Mouse (Mus musculus) embryonic stem cell, embryonic (primary cell): ENCODE results near the gene Slc11a2.
"Not testable (repeated sequence)": the region's sequence is repeated elsewhere in the genome, so short reads cannot be mapped to it uniquely, and the experiment has no call there.

Experiments used
- CTCF ChIA-PET, 4 experiments: fragments of 300-600 bp in 2 of 4; fragments of 350-600 bp in 2 of 4; sonication (Branson Sonifier 250); formaldehyde crosslinking; loops; one replicate each; lab custom pipeline; 2022; ENCODE audit warnings: inconsistent platforms in 2 of 4; lab: Charles Lee
- POLR2A ChIA-PET, 4 experiments: fragments of 300-600 bp in 2 of 4; fragments of 350-600 bp in 2 of 4; sonication (Branson Sonifier 250); formaldehyde crosslinking; loops; one replicate each; lab custom pipeline; 2022; ENCODE audit warnings: antibody characterized with exemption in 4 of 4, inconsistent platforms in 1 of 4; lab: Charles Lee

Slc11a2 gene

DNA sequence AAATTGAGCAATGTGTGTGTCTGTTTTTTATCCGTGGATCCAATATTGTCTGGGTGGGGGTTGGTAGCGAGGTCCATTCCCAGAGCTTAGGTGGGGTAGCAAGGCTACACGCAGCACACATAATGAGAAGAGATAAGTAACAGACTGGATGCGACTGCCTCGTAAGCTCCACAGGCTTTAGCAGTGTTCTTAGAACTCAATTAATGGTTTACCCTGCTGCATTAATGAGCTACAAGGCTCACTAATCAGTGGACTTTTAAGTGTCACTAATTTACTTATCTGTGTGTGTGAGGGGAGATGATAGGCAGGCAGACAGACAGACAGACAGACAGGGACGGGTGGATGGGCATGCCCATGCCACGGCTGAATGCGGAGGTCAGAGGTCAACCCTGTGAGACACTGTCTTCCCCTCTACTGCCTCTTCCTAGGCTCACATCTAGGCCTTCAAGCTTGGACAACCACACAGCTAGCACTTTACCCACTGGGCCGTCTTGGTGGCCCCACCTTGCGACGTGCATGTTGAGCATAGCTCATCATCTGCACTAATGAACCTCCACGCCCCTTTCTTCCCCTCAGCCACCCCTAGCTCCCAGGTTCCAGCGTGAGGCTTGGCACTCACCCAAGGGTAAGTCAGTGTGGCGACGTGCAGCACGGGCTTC, 24.2 kb downstream of the Slc11a2 start:
- CTCF ChIA-PET = interaction anchor here in 3 of 4 experiments (0.6 to 1.7 kb wide), 5 partner anchors 26 to 362 kb away, joined by 3 to 5 read pairs (median 4); partner anchors contain the start of gene Dip2b (in 1 of the 3)
- POLR2A ChIA-PET = interaction anchor here in 2 of 4 experiments (0.6 to 2.3 kb wide), 12 partner anchors 9 to 317 kb away, joined by 3 to 6 read pairs (median 3); partner anchors contain the start of genes Gm5475 (in 1 of the 2) and Pou6f1 (in 1 of the 2)

DNA sequence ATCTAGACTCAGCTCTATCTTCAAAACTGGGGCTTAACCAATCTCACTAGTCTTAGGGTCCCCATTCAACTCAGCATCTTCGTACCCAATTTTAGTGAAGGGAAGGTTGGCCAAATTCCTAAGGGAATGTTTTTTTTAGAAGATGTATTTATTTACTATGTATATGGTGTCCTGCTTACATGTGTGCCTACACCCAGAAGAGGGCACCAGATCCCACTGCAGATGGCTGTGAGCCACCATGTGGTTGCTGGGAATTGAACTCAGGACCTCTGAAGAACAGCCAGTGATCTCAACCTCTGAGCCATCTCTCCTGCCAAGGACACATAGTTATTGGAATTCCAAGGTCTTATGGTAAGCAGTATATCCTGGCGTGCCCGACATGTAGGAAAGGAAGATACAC, 29.3 kb downstream of the Slc11a2 start:
- ChIA-PET POLR2A (interaction anchor here in 2 of 4 experiments (1.1 to 3.3 kb wide), 2 partner anchors 10 to 304 kb away, joined by 3 to 14 read pairs; no protein-coding TSS in a partner anchor), CTCF (interaction anchor here in 2 of 4 experiments (0.5 to 1.5 kb wide), 3 partner anchors 62 to 288 kb away, joined by 3 to 5 read pairs (median 4); no protein-coding TSS in a partner anchor)

DNA sequence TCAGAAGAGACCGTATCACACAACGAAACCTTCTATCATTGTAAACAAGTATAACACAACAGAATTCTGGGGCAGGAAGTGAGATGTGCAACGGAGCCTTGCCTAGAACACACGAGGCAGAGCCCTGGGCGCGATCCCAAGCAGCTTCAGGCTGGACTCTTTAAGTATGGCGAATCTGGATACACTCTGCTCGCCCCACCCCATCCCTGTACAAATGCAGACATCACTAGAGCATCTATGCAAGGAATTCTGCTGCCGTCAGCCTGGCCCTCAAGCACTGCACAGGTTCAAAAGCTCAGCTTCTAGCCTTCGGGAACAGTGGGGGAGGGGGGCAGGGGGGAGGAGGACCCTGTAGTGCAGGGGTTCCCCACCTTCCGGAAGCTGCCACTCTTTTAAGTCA, 31.9 kb downstream of the Slc11a2 start:
- ChIA-PET CTCF (interaction anchor here (0.6 to 1.1 kb wide), 7 partner anchors 18 to 348 kb away, joined by 3 to 6 read pairs (median 3); no protein-coding TSS in a partner anchor), POLR2A (interaction anchor here in 3 of 4 experiments (0.5 to 3.3 kb wide), 14 partner anchors 9 to 221 kb away, joined by 3 to 14 read pairs (median 4); no protein-coding TSS in a partner anchor)

DNA sequence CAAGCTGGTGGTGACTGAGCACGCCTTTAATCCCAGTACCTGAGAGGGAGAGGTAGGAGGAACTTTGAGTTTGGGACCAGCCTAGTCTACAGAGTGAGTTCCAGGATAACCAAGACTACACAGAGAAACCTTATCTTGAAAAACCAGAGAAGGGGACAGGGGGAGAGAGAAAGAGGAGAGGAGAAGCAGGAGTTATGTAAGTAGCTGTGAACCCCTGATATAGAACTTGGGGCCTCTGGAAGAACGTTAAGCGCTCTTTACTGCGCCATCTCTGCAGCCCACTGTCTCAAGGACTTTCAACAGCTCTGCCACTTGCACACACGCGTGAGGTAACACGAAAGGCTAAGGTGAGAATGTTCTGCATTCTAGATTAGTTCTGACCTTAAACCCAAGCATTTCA, 33.3 kb downstream of the Slc11a2 start:
- ChIA-PET POLR2A (interaction anchor here in 3 of 4 experiments (1.0 to 1.7 kb wide), 3 partner anchors 10 to 122 kb away, joined by 3 to 5 read pairs (median 4); no protein-coding TSS in a partner anchor), CTCF (interaction anchor here in 3 of 4 experiments (0.5 to 1.9 kb wide), 4 partner anchors 17 to 66 kb away, joined by 3 to 7 read pairs (median 4); no protein-coding TSS in a partner anchor)

DNA sequence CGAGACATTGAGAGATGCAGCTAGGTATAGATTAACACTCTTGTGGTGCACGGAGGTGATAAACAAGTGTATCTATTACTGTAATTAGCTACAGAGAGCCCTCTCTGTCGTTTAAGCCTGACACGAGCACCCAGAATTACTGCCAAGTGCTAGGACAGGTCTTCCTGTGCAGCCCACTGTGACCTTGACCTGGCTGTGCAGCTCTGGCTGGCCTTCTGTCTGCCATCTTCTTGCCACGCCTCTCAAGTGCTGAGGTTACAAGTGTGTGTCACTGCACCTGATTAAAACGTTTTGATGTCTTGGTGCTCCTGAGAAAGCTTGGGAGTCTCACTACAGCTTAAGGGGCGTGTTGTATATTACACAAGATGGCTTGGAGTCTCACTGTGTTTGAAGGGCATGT, 33.8 kb downstream of the Slc11a2 start:
- CTCF ChIA-PET = interaction anchor here in 2 of 4 experiments (0.5 to 1.9 kb wide), 2 partner anchors 16 to 57 kb away, joined by 5 to 7 read pairs; no protein-coding TSS in a partner anchor
- POLR2A ChIA-PET = interaction anchor here in 3 of 4 experiments (0.9 to 1.0 kb wide), 3 partner anchors 104 to 157 kb away, joined by 3 to 4 read pairs (median 3); no protein-coding TSS in a partner anchor

DNA sequence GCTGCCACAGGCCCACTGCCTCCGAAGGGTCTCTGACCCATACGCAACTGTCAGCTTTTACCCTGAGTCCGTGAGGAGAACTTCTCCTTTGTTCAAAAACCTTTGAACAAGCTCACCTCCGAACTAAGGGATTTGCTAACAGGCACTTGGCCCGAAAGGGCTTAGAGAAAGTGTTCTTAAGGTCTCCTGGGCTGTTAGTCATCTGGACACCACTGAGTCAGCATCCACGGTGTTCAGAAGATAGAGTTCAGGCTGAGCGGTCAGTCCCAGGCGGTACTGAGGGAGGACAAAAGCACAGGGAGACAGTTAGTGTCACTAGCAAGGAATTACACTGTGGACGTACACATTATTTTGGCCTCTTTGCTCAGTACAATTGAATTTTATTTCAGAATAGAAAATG, 36.0 kb downstream of the Slc11a2 start:
- ChIA-PET POLR2A (no interaction called here), CTCF (interaction anchor here in 1 of 4 experiments (0.5 kb wide), 1 partner anchor 774 kb away, joined by 3 read pairs; no protein-coding TSS in a partner anchor)

DNA sequence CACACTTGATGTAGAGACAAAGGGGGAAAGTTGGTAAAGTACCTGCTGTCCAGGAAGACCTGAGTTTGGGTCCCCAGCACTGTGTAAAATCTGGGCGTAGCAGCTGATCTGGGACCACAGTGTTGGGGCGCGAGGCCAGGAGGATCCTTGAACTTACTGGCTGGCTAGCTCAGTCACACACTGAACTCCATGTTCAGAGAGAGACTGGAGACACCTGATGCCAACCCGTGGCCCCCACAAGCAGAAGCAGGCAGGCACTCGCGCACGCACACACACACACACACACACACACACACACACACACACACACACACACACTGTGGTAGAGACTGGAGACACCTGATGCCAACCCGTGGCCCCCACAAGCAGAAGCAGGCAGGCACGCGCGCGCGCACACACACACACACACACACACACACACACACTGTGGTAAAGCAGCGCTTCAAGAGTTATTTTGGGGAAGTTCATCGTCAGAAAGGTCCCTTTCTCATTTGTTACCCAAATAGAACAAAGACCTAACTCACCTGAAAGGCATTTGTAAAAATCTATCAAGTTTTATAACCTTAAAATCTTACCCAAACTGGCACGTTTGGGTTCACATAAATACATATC, 36.5 kb downstream of the Slc11a2 start:
- POLR2A ChIA-PET = interaction anchor here (0.5 to 1.3 kb wide), 5 partner anchors 9 to 624 kb away, joined by 3 to 4 read pairs (median 3); no protein-coding TSS in a partner anchor
- CTCF ChIA-PET = interaction anchor here (0.5 to 3.9 kb wide), 6 partner anchors 14 to 774 kb away, joined by 3 to 15 read pairs (median 4); no protein-coding TSS in a partner anchor

DNA sequence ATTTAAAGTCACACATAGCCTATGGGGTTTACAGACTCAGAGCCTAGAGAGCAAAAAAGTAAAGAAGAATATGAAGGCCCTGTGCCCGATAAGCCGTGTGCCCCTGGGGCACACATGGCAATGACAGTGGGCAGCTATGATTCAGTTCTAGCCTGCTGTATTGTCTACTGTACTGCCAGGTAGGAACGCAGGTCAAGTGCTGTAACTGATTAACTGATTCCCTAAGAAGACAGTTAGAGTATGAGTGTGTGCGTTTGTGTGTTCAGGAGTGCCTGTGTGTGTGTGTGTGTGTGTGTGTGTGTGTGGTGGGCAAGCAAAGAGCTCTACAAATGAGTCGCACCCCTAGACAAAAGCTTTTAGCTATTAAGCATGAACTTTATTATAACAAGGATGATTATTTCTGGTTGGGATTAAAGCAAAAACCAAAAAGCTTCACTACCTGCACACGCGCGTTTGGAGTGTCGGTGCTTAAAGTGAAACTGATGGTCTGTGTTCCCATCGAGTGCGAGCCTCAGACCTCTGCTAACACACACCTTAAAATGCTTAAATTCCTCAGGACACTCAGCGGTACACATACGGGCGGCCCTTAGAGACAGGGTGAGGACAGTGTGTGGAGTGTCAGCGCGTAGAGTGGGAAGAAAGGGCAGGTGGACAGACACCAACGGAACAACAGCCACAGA, 37.2 kb downstream of the Slc11a2 start:
- ChIA-PET POLR2A (interaction anchor here (0.5 to 1.3 kb wide), 6 partner anchors 10 to 624 kb away, joined by 3 to 4 read pairs (median 3); no protein-coding TSS in a partner anchor), CTCF (interaction anchor here in 3 of 4 experiments (0.6 to 3.9 kb wide), 6 partner anchors 13 to 261 kb away, joined by 3 to 15 read pairs (median 4); no protein-coding TSS in a partner anchor)

DNA sequence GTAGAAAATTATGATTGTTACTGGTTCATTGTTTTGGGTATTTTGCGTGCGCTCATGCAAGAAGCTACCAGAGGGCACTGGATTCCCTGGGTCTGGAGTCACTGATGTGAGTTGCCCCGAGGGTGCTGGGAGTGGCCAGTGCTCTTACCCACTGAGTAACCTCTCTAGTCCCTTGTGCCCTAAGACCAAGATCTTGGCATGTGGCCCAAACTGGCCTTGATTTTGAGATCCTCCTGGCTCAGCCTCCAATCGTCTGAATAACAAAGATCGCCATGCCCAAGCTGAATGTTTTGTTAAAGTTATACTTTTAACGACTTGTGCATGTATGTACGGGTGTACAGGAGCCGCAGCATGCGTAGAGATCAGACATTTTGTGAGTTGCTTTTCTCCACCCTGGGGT, 39.2 kb downstream of the Slc11a2 start:
- POLR2A ChIA-PET = interaction anchor here in 2 of 4 experiments (0.6 to 2.2 kb wide), 4 partner anchors 9 to 238 kb away, joined by 3 to 5 read pairs (median 3); no protein-coding TSS in a partner anchor

DNA sequence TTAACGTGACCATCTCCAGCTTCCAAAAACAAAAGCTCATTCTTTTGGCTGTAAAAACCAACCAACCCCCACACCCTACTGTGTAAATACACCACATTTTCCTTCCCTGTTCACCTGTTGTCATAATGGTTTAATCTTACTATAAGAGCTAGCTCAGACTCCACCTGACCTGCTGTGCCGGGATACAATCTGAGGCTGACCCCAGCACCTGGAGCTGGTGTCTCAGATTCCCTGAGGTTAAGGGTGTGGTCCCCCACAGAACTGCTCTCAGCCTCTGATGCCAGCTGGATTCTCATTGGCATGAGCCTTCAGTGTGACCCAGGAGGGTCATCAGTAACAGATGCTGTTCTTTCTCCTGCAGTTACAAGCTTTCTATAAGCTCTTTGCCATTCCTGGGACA, 44.8 kb downstream of the Slc11a2 start:
- CTCF ChIA-PET = interaction anchor here in 3 of 4 experiments (0.6 to 1.5 kb wide), 3 partner anchors 46 to 86 kb away, joined by 3 to 6 read pairs (median 4); no protein-coding TSS in a partner anchor

More for the DNA sequence above, 39.2 kb downstream of the Slc11a2 start:
- CTCF ChIA-PET = interaction anchor here in 2 of 4 experiments (1.4 to 3.9 kb wide), 2 partner anchors 11 kb away, joined by 5 to 15 read pairs; no protein-coding TSS in a partner anchor

DNA sequence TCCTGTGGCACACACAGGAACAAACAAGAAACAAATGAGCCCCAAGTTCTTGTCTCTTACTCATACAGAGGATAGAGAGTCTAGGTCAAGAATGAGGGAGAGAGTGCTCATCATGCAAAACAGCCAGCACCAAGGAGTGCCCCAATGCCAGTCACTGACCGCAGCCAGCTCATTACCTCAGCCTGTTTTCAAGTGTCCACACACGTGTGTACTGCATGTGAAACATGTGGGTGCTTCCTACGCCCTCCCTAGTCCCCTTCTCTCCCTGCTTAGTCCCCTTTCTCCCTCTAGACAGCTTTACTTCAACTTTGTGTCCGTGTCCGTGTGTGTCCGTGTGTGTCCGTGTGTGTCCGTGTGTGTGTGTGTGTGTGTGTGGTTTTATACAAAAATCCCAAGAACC, 45.2 kb downstream of the Slc11a2 start:
- CTCF ChIA-PET = interaction anchor here in 3 of 4 experiments (0.6 to 1.5 kb wide), 3 partner anchors 46 to 86 kb away, joined by 3 to 6 read pairs (median 4); no protein-coding TSS in a partner anchor
- POLR2A ChIA-PET = interaction anchor here in 1 of 4 experiments (0.9 to 1.2 kb wide), 3 partner anchors 26 to 236 kb away, joined by 3 read pairs; partner anchors contain the start of gene Dazap2

More for the DNA sequence above, 44.8 kb downstream of the Slc11a2 start:
- POLR2A ChIA-PET = interaction anchor here in 2 of 4 experiments (0.6 to 1.2 kb wide), 4 partner anchors 13 to 235 kb away, joined by 3 to 8 read pairs (median 3); partner anchors contain the start of gene Dazap2 (in 1 of the 2)

DNA sequence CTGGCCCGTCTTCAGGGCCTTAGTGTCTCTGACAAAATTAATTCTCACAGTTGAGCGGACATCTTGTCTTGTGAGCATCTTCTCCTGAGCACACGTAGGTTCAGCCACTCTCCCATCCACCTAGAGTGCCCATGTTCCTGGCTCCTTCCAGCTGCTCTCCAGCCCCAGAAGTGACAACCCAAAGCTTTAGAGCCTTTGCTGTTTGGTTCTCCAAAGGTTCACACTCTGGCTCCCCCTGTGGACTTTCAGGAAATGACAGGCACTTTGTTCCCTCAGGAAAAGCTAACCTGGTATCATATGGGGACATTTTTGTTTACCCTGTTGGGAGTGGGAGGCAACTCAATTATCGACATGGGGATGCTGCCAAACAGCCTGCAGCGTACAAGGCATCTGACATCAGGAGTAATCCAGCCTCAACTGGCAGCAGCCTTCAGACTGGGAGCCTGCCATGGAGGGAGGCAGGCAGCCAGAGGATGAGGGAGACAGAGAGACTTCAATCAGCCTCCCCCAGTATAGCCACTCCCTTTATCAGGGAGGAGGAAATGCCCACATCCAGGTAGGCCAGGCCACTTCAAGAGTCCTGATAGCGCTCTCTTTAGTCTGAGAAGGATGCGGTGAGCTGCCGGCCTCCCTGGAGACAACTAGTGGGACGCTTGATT, 46.9 kb downstream of the Slc11a2 start:
- CTCF ChIA-PET, POLR2A ChIA-PET: not testable (repeated sequence)

DNA sequence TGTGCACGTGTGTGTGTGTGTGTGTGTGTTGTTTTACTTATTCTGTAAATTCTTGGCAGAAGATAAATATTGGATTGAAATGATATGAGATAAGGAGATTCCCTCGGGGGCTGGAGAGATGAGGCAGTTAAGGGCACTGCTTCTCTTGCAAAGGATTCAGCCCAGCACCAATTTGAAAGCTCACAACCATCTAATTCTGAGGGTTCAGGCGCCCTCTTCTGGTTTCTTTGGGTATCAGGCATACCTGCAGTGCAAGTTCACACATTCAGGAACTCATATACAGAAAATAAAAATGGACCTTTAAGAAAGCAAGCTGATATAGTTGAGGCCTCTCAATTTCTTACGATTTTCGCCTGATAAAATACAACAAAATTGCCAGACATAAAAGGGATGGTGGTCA, 49.8 kb downstream of the Slc11a2 start:
- CTCF ChIA-PET = interaction anchor here (0.5 to 3.0 kb wide), 62 partner anchors 11 to 722 kb away, joined by 3 to 15 read pairs (median 4); partner anchors contain the start of genes Dip2b (in 2 of the 4), Higd1c (in 2 of the 4), Gm5475 (in 1 of the 4) and Methig1 (in 1 of the 4)
- POLR2A ChIA-PET = interaction anchor here in 3 of 4 experiments (0.6 to 1.8 kb wide), 11 partner anchors 10 to 404 kb away, joined by 3 to 5 read pairs (median 4); no protein-coding TSS in a partner anchor

DNA sequence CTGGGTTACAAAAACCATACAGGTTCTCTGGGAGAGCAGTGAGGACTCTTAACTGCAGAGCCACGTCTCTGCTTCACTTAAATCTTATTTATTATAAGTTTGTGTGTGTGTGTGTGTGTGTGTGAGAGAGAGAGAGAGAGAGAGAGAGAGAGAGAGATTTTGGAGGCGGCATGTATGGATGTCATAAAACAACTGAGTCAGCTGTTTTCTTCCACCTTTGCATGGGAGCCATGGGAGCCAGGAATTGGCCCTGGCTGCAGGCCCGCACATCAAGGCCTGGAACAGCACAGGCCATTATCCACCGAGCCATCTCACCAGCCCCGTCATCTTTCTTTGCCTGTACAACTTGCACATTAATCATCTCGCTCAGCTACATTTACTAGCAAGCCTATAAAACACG, 57.8 kb downstream of the Slc11a2 start:
- ChIA-PET POLR2A (no interaction called here), CTCF (interaction anchor here in 2 of 4 experiments (0.6 to 0.7 kb wide), 3 partner anchors 37 to 59 kb away, joined by 3 to 9 read pairs (median 4); no protein-coding TSS in a partner anchor)

DNA sequence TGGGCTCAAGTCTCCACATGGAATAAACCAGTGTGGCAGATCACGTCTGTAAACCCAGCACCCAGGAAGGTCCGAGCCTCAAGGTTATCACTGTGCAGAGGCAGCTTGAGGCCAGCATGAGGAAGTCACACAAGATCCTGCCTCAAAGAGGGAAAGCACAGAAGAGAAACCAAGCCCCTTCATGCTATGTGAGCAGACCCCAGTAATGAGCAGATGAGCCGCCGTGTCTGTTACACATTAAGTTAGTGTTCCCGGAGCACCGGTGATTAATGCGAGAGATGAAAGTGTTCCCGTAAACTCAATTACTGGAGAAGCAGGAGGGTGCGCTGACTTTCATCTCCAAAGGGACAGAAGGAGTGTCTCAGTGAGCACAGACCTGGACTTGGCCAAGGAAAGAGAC, 58.9 kb downstream of the Slc11a2 start:
- POLR2A ChIA-PET = interaction anchor here in 1 of 4 experiments (0.6 kb wide), 1 partner anchor 318 kb away, joined by 3 read pairs; no protein-coding TSS in a partner anchor
- CTCF ChIA-PET = interaction anchor here in 1 of 4 experiments (0.6 kb wide), 1 partner anchor 214 kb away, joined by 3 read pairs; no protein-coding TSS in a partner anchor

DNA sequence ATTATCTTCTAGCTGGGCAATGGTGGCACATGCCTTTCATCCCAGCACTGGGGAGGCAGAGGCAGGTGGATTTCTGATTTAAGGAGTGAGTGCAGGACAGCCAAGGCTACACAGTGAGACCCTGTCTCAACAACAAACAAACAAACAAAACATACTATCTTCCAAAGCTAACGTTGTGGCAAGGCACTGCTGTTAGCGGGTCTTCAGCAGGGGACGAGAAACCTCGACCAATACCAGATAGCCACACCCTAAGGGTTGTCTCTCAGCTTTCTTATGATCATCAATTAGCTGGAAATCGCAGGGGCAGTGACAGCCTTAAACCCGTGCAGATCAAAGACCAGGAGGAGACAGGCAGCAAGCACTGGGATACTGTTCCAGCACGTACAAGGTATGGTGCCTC, 60.6 kb downstream of the Slc11a2 start, which contains the start of gene Higd1c:
TSS of gene Higd1c (plus strand) at position 301 of the 400 bp plus-strand sequence.
- POLR2A ChIA-PET = interaction anchor here in 2 of 4 experiments (0.6 to 0.8 kb wide), 2 partner anchors 13 to 1382 kb away, joined by 3 to 4 read pairs; no protein-coding TSS in a partner anchor
- CTCF ChIA-PET = interaction anchor here in 3 of 4 experiments (1.2 to 1.4 kb wide), 3 partner anchors 10 to 239 kb away, joined by 3 to 6 read pairs (median 6); no protein-coding TSS in a partner anchor
